Mouse (Mus musculus) E14TG2a.4 (cell line): ENCODE measurements at regions not wholly inside any gene's neighbourhood (a gene's known extent, or its start where the extent isn't known, plus 50 kb on each side); places are given as distances from the start of the nearest gene placed in this dataset.

Experiments used
- CTCF ChIP-seq: conservative IDR thresholded peaks from 2 replicates; pipeline ENCODE4 v1.5.1; 2014; ENCODE audit warnings: low read length
- NANOG ChIP-seq: IDR thresholded peaks from 2 replicates; pipeline ENCODE4 v1.6.1; 2014; ENCODE audit warnings: borderline replicate concordance, low read length, mixed read lengths
- POU5F1 ChIP-seq: IDR thresholded peaks from 2 replicates; pipeline ENCODE4 v1.6.1; 2014; ENCODE audit warnings: low read length, borderline replicate concordance

DNA sequence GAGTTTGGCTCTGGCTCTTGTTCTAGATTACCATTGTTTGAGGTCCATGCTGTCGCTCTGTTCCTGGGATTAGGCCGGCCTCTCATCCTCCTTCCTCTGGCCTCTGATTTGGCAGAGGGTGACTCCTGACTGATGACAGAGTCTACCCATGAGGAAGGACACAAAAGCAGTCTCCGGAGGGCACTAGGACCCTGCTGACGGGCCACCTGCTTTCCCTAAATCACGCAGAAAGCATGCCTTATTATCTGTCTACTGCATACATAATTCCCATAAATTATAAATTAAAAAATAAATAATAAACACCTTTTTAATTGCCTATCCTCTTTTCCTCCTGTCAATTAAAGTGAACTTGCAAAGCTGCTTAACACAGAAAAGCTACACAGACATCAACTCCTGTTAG is 215.4 kb downstream of the Sec16b start:
- TF ChIP-seq CTCF = no peak
- no peak for TF ChIP-seq POU5F1
- no peak for TF ChIP-seq NANOG
